Mouse (Mus musculus): ENCODE results near the gene Ngef.
"Not testable (repeated sequence)": the region's sequence is repeated elsewhere in the genome, so short reads cannot be mapped to it uniquely, and the experiment has no call there.

Gene Ngef

GRCm38 (mm10) chr1:87471914-87472313 is 101.8 kb downstream of the Ngef start:
- no peak for DNase-seq

GRCm38 (mm10) chr1:87469971-87470370 is 103.7 kb downstream of the Ngef start, which contains the start of gene Snorc:
Gene Snorc (plus strand): TSS chr1:87470271.
- not testable (repeated sequence) for DNase-seq

DNA sequence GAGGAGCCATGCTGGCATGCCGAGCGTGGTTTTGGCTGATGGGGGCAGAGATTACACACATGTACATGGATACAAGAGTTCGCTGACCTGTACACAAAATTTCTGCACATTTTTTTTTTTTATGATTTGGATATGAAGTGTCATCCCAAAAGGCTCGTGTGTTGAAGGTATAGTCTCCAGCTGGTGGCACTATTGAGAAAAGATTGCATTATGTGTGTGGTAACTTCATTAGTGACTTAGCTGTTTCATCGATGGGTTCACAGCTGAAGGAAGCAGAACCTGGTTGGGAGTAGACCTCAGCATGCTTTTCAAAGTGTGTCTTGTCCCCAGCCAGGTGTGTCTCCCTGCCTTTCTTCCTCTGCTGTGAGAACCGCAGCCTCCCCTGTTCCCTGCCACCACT is 105.3 kb downstream of the Ngef start:
- peak in 1 of 2 experiments; percentile 30 for DNase-seq

DNA sequence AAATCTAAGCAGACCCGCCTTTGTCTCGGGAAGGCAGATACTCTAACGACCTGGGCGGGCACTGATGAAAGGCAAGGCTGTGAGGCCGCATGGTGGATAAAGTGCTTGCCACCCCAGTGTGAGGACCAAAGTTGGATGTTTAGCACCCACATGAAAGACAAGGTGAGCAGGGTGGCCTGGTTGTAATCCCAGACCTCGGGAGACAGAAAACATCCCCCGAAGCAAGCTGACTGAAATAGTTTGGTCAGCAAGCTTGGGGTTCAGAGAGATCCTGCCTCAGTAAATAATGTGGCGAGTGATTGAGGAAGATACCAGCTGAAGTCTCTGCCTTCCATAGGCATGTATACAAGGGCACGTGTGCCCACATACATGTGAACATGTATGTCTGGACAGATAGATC is 106.2 kb downstream of the Ngef start:
- DNase-seq = no peak

GRCm38 (mm10) chr1:87459856-87460255 is 113.8 kb downstream of the Ngef start:
- not testable (repeated sequence) for DNase-seq

DNA sequence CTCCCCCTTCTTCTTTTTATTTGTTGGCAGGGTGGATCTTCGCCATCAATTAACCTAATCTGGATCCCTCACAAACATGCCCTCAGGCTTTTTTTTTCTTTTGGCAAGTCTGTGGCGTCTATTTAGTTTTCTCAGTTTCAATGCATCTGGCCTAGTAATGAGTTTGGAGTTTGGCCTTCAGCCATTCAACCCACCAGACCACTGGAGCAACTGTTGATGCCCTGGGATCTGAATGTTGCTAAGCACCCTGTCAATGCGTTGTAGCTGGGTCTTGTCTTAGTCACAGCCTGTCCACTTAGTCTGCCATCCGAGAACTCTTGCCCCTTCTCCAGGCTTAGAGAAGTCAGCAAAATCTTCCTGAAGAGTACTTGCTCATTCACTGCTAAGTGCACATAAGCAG is 115.6 kb downstream of the Ngef start:
- no peak for DNase-seq

- no peak for DNase-seq
Measured at GRCm38 (mm10) chr1:87456425-87456824, 117.2 kb downstream of the Ngef start.

DNA sequence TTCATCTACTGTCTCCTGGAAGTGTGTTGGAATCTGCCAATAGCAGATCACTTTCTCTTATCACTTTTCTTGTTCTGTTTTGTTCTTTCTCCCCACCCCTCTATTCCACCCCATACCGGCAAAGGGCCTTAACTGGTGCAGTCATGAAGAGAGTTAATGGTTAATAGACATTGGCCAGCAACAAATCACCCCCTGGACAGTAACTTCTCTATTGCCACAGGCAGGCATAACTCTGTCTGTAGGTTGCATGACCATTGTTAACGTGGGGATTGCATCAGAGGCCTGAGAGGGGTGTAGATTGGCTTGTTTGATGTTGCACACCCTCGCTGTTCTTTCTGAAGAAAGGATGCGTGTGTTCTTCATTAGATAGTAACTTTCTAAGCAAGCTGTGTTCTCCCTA is 124.2 kb downstream of the Ngef start:
- no peak for DNase-seq

DNA sequence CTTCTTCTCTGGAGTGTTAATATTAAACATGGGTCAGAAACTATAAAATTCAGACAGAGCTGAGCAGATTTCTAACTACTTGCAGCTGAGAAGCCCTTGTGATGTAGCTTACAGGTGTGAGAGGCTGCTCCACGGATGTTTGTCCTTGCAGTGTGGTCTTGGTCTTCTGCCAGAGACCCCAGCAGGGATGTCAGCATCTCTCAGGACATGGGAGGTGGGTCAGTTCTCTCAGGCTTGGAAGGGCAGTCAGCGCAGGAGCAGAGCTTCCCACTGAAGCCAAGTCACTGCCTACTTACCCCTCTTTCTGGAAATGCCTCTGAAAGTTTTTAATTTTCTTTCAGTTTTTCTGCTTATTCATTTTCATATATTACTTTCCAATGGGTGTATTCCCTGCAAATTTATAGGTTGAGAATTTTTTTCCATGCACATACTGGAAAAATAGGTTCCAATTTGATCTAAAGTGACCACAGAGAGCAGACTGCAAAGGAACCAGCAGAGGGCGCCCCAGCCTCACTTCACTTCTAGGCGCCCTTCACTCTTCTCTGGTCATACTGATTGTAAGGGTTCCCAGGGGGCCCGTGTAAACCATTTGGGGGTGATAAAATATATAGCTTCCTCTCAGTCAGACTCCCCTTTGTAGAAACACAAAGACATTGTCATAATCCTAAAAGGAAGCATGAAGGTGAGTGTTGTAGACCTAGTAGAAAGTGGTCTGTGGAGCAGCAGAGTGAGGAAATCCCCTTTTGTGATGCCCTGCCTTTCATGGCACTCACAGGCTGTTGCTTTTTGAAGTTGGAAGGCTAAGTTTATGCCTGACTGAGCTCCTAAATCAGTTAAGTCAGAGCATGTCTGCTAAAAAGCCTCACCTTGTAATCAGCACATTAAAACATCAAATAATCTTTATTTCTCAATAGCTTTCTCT is 126.2 kb downstream of the Ngef start:
- peak; percentile 76 to 86 for DNase-seq

- DNase-seq = no peak
Measured at GRCm38 (mm10) chr1:87436583-87436982, 137.1 kb downstream of the Ngef start.

DNA sequence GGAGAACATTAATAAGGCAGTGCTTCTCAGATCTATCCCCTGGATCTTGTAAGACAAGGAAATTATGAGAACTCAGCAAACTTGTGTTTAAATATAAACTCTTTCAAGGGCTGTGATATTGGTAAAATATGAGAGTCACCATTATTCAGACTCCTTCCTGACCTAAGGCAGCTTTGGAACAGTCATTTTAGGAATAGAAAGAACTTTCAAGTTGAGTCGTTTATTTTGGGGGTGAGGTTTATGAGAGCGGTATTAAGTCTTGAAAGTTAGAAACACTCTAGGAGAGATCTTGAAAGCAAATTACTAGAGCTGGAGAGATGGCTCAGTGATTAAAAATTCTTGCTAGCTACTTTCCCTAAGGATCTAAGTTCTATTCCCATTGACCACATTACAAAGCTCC is 138.5 kb downstream of the Ngef start:
- DNase-seq = no peak
